Mouse (Mus musculus) heart, embryonic 13.5 days (tissue): ENCODE data around the gene Rxfp2. TPM values are rescaled to one million over a fixed set of nuclear protein-coding genes. Genes with fewer than 3 reads are reported as not detected.

ENCODE experiments used
- ATAC-seq: fragments of 200-750 bp; cut with Nextera tagmentation; 2 replicates; pipeline ENCODE4 v1.8.0; 2017; ENCODE audit warnings: moderate TSS enrichment; ENCODE audit not compliant: insufficient number of reproducible peaks, low FRiP score, low TSS enrichment; ENCODE audit errors: extremely low read depth
- H3K27ac ChIP-seq: fragments of 300-500 bp; sonication (generic); replicated peaks from 2 replicates; pipeline ENCODE4 v1.5.1; 2015; ENCODE audit warnings: moderate library complexity, mild to moderate bottlenecking, inconsistent platforms
- H3K27me3 ChIP-seq: fragments of 300-500 bp; sonication (generic); replicated peaks from 2 replicates; pipeline ENCODE4 v1.6.1; 2015; ENCODE audit warnings: mild to moderate bottlenecking, inconsistent platforms
- H3K36me3 ChIP-seq: fragments of 300-500 bp; sonication (generic); 2 replicates; pipeline ENCODE4 v1.6.1; 2015; ENCODE audit warnings: mild to moderate bottlenecking, inconsistent platforms
- H3K4me1 ChIP-seq: fragments of 300-500 bp; sonication (generic); 2 replicates; pipeline ENCODE4 v1.6.1; 2015; ENCODE audit warnings: inconsistent platforms
- H3K4me2 ChIP-seq: fragments of 300-500 bp; sonication (generic); 2 replicates; pipeline ENCODE4 v1.6.1; 2015; ENCODE audit warnings: inconsistent platforms, mild to moderate bottlenecking, moderate library complexity
- H3K4me3 ChIP-seq: fragments of 300-500 bp; sonication (generic); 2 replicates; pipeline ENCODE4 v1.5.1; 2015; ENCODE audit warnings: moderate library complexity, mild to moderate bottlenecking, inconsistent platforms
- H3K9ac ChIP-seq: fragments of 300-500 bp; sonication (generic); 2 replicates; pipeline ENCODE4 v1.6.1; 2015; ENCODE audit warnings: inconsistent platforms, mild to moderate bottlenecking, moderate library complexity
- H3K9me3 ChIP-seq: fragments of 300-500 bp; sonication (generic); 2 replicates; pipeline ENCODE4 v1.6.1; 2016; ENCODE audit warnings: inconsistent platforms
- WGBS: fragments of 180-500 bp; shearing (Covaris S2); methylation state at CpG from one replicate; pipeline ENCODE4 v1.1.7; 2015; ENCODE audit warnings: mixed read lengths; 5-methylcytosine and 5-hydroxymethylcytosine counted together
- polyA plus RNA-seq: library from polyadenylated mRNA; unstranded; fragments of >200 nt; fragmentation: Nextera tagmentation; extraction: Ambion mirVana; gene quantifications from 2 replicates; pipeline ENCODE4 v1.2.1, GENCODE M21; 2015

Rxfp2 gene
- polyA plus RNA-seq, 1 experiment from 2014 or later = 0.27 TPM

DNA sequence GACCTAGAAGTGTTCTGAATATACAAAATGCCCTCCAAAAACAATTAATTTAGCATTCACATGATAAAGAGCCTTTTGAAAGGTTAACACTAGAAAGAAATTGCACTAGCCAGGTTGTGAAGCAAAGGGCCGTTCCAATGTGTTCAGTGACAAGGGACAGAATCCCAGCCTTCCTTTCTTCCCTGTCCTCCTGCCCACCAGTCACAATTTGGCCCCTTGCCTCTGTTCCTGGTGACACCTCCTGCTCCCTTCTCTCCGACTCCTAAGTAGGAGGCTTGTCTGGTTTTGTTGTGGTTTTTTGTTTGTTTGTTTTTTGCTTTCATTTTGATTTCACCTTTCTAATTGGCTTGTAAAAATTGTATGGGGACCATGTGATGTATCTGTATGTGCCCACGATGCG, 3.3 kb downstream of the Rxfp2 start:
- 66% methylated on average over 4 of the region's 4 CpGs for WGBS
- H3K36me3 ChIP-seq = no peaks in the 10 kb centered on the region
- H3K9me3 ChIP-seq = peaks cover 5% of the 10 kb centered on the region; the same call in 1 of the 2 replicates
- H3K4me2 ChIP-seq = no peak overlapping the region
- H3K27ac ChIP-seq = no peak overlapping the region
- H3K27me3 ChIP-seq = no peaks in the 10 kb centered on the region; the same call in 1 of the 2 replicates
- no peak overlapping the region for H3K9ac ChIP-seq
- no peaks in the 10 kb centered on the region for H3K4me1 ChIP-seq
- no peak overlapping the region for H3K4me3 ChIP-seq
- ATAC-seq = no peak

DNA sequence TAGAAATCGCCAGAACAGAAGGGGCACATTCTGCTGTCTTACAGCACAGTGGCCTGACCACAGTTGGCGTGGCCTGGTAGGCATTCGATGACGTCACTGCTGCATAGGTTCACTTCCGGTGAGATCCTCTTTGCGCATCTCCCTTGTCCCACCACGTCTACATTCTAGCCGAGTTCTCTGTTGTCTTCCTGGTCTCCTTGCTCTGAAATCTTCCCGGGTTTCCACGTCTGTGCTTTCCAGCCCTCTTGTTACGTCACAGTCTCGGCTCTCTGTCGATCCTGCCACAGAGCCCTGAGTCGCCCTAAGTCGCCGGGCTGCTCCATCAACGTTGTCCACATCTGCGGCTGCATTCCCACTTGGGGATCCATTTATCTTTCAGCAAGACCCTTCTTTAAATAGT, 4.1 kb downstream of the Rxfp2 start:
- H3K9ac ChIP-seq = no peak overlapping the region
- H3K9me3 ChIP-seq = peaks cover 5% of the 10 kb centered on the region; the same call in 1 of the 2 replicates
- no peaks in the 10 kb centered on the region; the same call in 1 of the 2 replicates for H3K27me3 ChIP-seq
- 74% methylated on average over 18 of the region's 18 CpGs for WGBS
- H3K4me2 ChIP-seq = no peak overlapping the region
- H3K4me1 ChIP-seq = no peaks in the 10 kb centered on the region
- no peak overlapping the region for H3K27ac ChIP-seq
- no peaks in the 10 kb centered on the region for H3K36me3 ChIP-seq
- ATAC-seq = no peak
- H3K4me3 ChIP-seq = no peak overlapping the region

DNA sequence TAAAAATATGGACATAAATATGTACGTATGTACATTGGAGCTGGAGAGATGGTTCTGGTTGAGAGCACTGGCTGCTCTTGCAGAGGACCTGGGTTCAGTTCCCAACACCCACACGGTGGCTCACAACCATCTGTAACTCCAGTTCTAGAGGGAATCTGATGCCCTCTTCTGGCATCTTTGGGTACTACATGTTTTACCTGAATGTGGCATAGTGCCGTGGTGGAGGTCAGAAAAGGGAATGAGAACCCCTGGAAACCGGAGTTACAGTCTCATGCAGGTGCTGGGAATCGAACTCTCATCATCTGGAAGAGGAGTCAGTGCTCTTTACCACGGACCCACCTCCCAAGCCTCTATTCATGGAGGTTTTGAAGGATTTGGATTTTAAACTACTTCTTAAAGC, 5.0 kb downstream of the Rxfp2 start:
- Histone ChIP-seq H3K27me3 (no peaks in the 10 kb centered on the region; the same call in 1 of the 2 replicates), H3K4me1 (no peaks in the 10 kb centered on the region), H3K9me3 (peaks cover 5% of the 10 kb centered on the region; the same call in 1 of the 2 replicates), H3K27ac (no peak overlapping the region), H3K9ac (no peak overlapping the region), H3K4me2 (no peak overlapping the region), H3K4me3 (no peak overlapping the region), H3K36me3 (no peaks in the 10 kb centered on the region)
- ATAC-seq = no peak
- WGBS = 80% methylated on average over 6 of the region's 6 CpGs

DNA sequence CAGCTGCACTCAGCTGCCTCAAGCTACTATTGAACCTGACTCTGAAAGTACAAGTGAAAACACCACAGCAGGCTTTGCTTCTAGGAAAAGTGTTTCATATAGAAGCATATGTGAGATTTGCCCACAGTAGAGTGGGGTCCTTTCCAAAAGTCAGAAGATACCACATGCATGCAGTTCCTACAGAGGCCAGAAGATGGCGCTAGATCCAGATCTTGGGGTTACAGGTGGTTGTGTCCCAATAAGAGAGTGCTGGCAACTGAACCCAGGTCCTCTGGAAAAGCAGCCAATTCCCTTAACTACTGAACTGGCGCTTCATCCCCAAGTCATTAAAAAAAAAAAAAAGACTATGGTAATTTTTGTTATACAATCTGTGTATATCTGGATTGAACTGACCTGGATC, 5.7 kb downstream of the Rxfp2 start:
- 69% methylated on average over 2 of the region's 2 CpGs for WGBS
- Histone ChIP-seq H3K4me3 (no peak overlapping the region), H3K27ac (no peak overlapping the region), H3K27me3 (no peaks in the 10 kb centered on the region; the same call in 1 of the 2 replicates), H3K36me3 (no peaks in the 10 kb centered on the region), H3K9ac (no peak overlapping the region), H3K4me2 (no peak overlapping the region), H3K4me1 (no peaks in the 10 kb centered on the region), H3K9me3 (peaks cover 5% of the 10 kb centered on the region; the same call in 1 of the 2 replicates)
- no peak for ATAC-seq

DNA sequence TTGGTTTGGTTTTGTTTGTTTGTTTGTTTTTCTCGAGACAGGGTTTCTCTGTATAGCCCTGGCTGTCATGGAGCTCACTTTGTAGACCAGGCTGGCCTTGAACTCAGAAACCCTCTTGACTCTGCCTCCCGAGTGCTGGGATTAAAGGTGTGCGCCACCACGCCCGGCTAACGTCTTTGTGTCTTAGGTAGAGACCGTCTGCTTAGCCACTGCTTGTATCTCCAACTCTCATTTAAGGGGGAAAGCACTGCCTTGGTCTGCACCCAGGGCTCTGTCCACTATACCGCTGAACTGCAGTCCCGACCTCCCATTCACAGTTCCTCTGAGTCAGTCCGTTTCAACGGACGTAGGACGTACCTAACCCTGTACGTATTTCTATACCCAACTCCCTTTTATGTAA, 6.4 kb downstream of the Rxfp2 start:
- WGBS = 90% methylated on average over 14 of the region's 14 CpGs
- no peaks in the 10 kb centered on the region for H3K4me1 ChIP-seq

DNA sequence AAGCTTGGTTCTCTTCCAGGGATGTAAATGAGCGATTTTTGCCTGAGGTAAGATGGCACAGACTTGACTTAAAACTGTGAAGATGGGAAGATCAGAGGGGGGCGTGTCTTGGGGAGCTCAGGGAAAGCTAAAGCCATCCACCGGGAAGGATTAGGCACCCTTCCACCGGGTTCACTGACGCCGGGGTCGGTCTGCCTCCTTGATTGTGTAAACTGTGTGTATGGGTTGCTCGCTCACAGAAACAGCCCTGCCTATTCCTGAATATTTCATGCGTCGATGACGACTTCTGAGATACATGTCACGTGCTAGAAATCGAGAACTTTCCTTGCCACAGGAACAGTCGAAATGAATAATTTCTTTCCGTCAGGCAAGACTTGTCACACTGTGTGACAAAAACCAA, 6.9 kb downstream of the Rxfp2 start:
- no peaks in the 10 kb centered on the region for H3K4me1 ChIP-seq
- H3K9me3 ChIP-seq = peaks cover 5% of the 10 kb centered on the region; the same call in 1 of the 2 replicates
- no peak for ATAC-seq
- WGBS = 81% methylated on average over 15 of the region's 15 CpGs
- no peak overlapping the region for H3K4me3 ChIP-seq
- H3K36me3 ChIP-seq = no peaks in the 10 kb centered on the region
- no peak overlapping the region for H3K4me2 ChIP-seq
- no peak overlapping the region for H3K27ac ChIP-seq
- no peaks in the 10 kb centered on the region; the same call in 1 of the 2 replicates for H3K27me3 ChIP-seq
- no peak overlapping the region for H3K9ac ChIP-seq

More for the DNA sequence above, 6.4 kb downstream of the Rxfp2 start:
- H3K4me3 ChIP-seq = no peak overlapping the region
- H3K36me3 ChIP-seq = no peaks in the 10 kb centered on the region
- no peak overlapping the region for H3K9ac ChIP-seq
- no peak for ATAC-seq
- no peak overlapping the region for H3K4me2 ChIP-seq
- no peaks in the 10 kb centered on the region; the same call in 1 of the 2 replicates for H3K27me3 ChIP-seq
- peaks cover 5% of the 10 kb centered on the region; the same call in 1 of the 2 replicates for H3K9me3 ChIP-seq
- H3K27ac ChIP-seq = no peak overlapping the region

DNA sequence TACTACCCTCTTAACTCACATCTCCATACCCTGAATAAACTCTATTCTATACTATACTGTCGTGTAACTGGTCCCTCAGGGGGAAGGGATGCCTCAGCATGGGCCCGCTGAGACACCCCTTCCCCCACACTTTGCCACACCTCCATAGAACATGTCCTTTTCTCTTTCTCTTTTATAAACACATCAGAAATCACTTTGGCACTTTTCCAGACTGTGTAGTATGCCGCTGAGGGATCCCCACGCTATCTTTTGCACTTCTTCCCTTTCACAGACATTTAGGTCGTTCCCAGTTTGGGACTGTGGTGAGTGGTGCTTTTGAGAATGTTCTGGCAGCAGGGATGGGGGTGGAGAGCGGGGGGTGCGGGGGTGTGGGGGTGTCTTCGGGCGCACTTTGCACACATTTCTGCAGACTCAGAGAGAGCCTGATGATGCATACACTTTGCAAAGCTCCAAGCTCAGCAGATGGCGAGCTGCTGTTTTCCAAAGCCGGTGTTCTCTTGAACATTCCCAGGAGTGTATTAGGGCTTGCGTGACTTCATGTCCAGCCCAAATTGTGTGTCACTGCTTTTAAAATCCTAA, 8.1 kb downstream of the Rxfp2 start:
- Histone ChIP-seq H3K36me3 (no peaks in the 10 kb centered on the region), H3K4me1 (no peaks in the 10 kb centered on the region), H3K9ac (no peak overlapping the region), H3K9me3 (peaks cover 5% of the 10 kb centered on the region; the same call in 1 of the 2 replicates), H3K4me3 (no peak overlapping the region), H3K27ac (no peak overlapping the region), H3K27me3 (no peaks in the 10 kb centered on the region; the same call in 1 of the 2 replicates), H3K4me2 (no peak overlapping the region)
- no peak for ATAC-seq
- 72% methylated on average over 12 of the region's 12 CpGs for WGBS

DNA sequence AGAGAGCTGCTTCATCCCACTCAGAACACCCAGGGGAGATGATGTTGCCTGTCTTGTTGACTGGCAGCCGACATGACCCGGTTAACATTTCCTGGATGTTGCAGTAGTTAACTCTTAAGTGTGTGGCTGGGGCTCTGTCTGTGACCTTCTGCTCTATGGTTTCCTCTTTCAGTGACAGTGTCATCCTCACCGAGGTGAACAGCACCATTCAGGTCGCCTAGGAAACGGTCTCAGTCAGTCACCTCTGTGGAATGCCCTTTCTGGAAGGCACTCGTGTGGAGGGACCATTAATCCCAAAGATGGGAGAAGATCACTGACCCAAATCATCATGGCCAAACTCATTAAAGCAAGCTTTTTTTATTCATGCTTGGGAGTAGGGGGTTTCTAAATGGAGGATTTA, 12.7 kb downstream of the Rxfp2 start:
- 48% methylated on average over 6 of the region's 6 CpGs for WGBS
- H3K4me1 ChIP-seq = peaks cover 6% of the 10 kb centered on the region; the same call in 1 of the 2 replicates
- no peak overlapping the region for H3K9ac ChIP-seq
- H3K27ac ChIP-seq = no peak overlapping the region
- ATAC-seq = no peak
- no peaks in the 10 kb centered on the region for H3K9me3 ChIP-seq
- H3K27me3 ChIP-seq = peaks cover 4% of the 10 kb centered on the region; the same call in 1 of the 2 replicates
- no peak overlapping the region for H3K4me3 ChIP-seq
- no peaks in the 10 kb centered on the region for H3K36me3 ChIP-seq
- H3K4me2 ChIP-seq = no peak overlapping the region

DNA sequence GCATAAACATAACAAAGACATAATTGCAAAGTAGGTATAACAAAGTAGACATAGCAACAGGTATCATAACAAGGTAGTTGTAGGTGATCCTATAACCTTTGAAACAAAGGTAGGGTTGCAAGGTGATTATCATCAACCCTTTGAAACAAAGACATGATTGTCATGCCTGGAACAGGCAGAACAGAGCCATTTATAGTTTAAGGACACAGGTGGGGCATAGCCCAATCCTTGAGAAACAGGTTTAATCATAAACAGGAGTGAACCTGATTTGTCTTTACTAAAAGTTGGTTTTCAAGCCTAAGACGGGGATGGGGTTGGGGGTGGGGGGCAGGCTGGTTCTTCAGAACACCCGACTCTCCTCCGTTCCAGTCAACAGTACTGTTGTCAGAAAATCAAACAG, 13.2 kb downstream of the Rxfp2 start:
- H3K9ac ChIP-seq = no peak overlapping the region
- no peak for ATAC-seq
- WGBS = 69% methylated on average over 3 of the region's 3 CpGs

DNA sequence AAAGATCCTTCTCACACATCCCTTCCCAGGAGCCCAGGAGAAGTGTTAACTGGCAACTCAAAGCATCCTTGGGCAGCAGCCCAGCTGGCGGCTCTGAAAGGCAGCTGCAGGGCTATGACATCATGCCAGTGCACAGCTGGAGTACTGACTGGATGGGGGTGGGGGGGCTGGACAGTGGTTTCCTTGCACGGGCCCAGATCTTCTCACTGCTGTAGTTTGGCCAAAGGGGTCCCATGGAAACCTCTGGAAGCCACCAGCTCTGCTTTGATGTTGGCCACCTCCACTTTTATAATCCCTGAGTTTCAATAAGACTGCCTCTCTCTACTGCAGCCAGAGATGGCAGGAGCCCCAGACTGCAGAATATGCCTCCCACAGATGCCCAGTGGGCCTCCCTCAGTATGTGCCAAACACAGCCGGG, 13.6 kb downstream of the Rxfp2 start:
- 43% methylated on average over 3 of the region's 3 CpGs for WGBS
- H3K4me3 ChIP-seq = no peak overlapping the region
- no peak overlapping the region for H3K9ac ChIP-seq
- H3K4me2 ChIP-seq = no peak overlapping the region
- H3K36me3 ChIP-seq = no peaks in the 10 kb centered on the region
- ATAC-seq = no peak
- H3K9me3 ChIP-seq = no peaks in the 10 kb centered on the region
- H3K27me3 ChIP-seq = peaks cover 4% of the 10 kb centered on the region; the same call in 1 of the 2 replicates
- peaks cover 6% of the 10 kb centered on the region; the same call in 1 of the 2 replicates for H3K4me1 ChIP-seq
- H3K27ac ChIP-seq = no peak overlapping the region

More for the DNA sequence above, 13.2 kb downstream of the Rxfp2 start:
- H3K4me3 ChIP-seq = no peak overlapping the region
- H3K27me3 ChIP-seq = peaks cover 4% of the 10 kb centered on the region; the same call in 1 of the 2 replicates
- H3K27ac ChIP-seq = no peak overlapping the region
- H3K4me2 ChIP-seq = no peak overlapping the region
- H3K36me3 ChIP-seq = no peaks in the 10 kb centered on the region
- peaks cover 6% of the 10 kb centered on the region; the same call in 1 of the 2 replicates for H3K4me1 ChIP-seq
- no peaks in the 10 kb centered on the region for H3K9me3 ChIP-seq

DNA sequence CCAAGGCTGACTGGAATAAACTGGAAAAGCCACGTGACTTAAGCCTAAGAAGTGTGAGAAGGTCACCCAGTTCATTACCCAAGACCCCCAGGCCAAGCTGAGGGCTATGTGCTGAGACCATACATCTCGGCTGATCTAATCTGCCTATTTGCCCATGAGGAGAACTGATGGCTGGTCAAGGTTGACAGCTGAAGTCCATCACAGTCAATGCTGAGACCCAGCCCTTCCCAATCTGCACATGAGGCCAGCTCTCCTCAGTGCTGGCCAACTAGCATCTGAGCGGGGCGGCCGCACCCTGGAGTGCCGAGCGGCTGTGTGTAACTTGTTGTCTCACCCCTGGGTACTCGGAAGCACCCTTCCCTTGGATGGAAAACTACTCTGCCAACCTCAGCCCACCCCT, 17.8 kb downstream of the Rxfp2 start:
- H3K36me3 ChIP-seq = no peaks in the 10 kb centered on the region
- WGBS = 76% methylated on average over 8 of the region's 8 CpGs

DNA sequence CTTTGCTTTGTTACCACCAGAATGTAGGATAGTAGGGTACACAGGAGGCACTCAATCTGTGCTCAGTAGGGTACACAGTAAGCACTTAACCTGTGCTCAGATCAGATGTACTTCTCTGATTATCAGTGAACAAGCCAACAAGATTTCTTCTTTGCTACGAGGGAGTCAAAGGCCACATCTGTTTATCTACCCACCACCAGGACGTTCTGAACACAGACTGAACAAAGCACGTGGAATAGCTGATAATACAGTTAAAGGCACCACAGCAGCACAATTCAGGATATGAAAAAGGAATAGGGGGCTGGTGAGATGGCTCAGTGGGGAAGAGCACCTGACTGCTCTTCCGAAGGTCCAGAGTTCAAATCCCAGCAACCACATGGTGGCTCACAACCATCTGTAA, 18.4 kb downstream of the Rxfp2 start:
- Histone ChIP-seq H3K4me3 (no peak overlapping the region), H3K36me3 (no peaks in the 10 kb centered on the region), H3K9ac (no peak overlapping the region), H3K4me2 (no peak overlapping the region), H3K27me3 (peaks cover 4% of the 10 kb centered on the region; the same call in 1 of the 2 replicates), H3K9me3 (no peaks in the 10 kb centered on the region), H3K27ac (no peak overlapping the region), H3K4me1 (peaks cover 11% of the 10 kb centered on the region; the same call in 1 of the 2 replicates)
- WGBS = 31% methylated on average over 4 of the region's 4 CpGs
- no peak for ATAC-seq

More for the DNA sequence above, 17.8 kb downstream of the Rxfp2 start:
- Histone ChIP-seq H3K9ac (no peak overlapping the region), H3K4me2 (no peak overlapping the region), H3K4me1 (peaks cover 12% of the 10 kb centered on the region; the same call in 1 of the 2 replicates), H3K27me3 (peaks cover 4% of the 10 kb centered on the region; the same call in 1 of the 2 replicates), H3K4me3 (no peak overlapping the region), H3K27ac (no peak overlapping the region), H3K9me3 (no peaks in the 10 kb centered on the region)
- ATAC-seq = no peak
